27 mouse cellular contexts compared by ENCODE assay signal in the genomic region with DNA sequence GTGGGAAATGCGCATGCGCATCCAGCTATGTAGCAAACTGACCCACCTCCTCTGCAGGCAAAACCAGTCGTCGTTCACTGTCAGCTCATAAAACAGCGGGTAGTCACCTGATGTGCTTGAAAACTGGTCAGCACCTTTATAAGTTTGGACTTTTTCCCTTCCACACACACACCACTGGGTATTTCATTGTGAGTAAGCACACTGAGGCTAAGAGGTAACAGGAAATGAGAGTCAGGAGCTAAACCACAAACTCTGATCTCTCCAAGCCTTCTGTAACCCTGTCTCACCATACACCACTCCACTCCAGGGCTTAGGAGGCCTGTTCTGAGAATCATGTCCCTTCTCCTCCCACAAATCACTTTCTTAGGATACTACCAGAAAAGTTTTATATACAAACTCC. TPM values are rescaled to one million over a fixed set of nuclear protein-coding genes. Genes with fewer than 3 reads are reported as not detected.
"Had no signal": no experiment of that assay in that cellular context is flagged by ENCODE, and none has a peak within 500 bp of the region (broad histone marks: within the 10 kb centered on the region; RNA-seq: fewer than 3 reads in every experiment).

No protein-coding gene starts in this region.

- H3K9ac ChIP-seq: kidney, embryonic 15.5 days; limb, embryonic 12.5 days; limb, embryonic 15.5 days; liver, embryonic 12.5 days; liver, embryonic 15.5 days; lung, embryonic 14.5 days; stomach, embryonic 15.5 days had no signal

- H3K36me3 ChIP-seq: stomach, embryonic 15.5 days had no signal

- DNase-seq: kidney, adult 8-10 months; kidney, postnatal 10 days; kidney, postnatal 36 days; layer of hippocampus, postnatal 36 days; left cerebral cortex, postnatal 4 days; lung, embryonic 14.5 days; midbrain, embryonic 14.5 days; right cerebral cortex, postnatal 14 days; right cerebral cortex, postnatal 4 days; thymus, postnatal 25 days had no signal

- H3K4me3 ChIP-seq: kidney, embryonic 15.5 days; left cerebral cortex, adult 2 months; limb, embryonic 12.5 days; limb, embryonic 15.5 days; liver, embryonic 12.5 days; liver, embryonic 15.5 days; stomach, embryonic 15.5 days had no signal

- H3K9me3 ChIP-seq: kidney, embryonic 15.5 days; limb, embryonic 12.5 days; limb, embryonic 15.5 days; liver, embryonic 12.5 days; liver, embryonic 15.5 days; stomach, embryonic 15.5 days had no signal

- H3K27ac ChIP-seq: kidney, embryonic 15.5 days; left cerebral cortex, adult 2 months; limb, embryonic 12.5 days; limb, embryonic 15.5 days; liver, embryonic 12.5 days; liver, embryonic 15.5 days; macrophage; stomach, embryonic 15.5 days had no signal

- H3K27me3 ChIP-seq: kidney, embryonic 15.5 days; limb, embryonic 12.5 days; limb, embryonic 15.5 days; liver, embryonic 12.5 days; liver, embryonic 15.5 days; stomach, embryonic 15.5 days had no signal

- H3K4me2 ChIP-seq: kidney, embryonic 15.5 days; limb, embryonic 12.5 days; limb, embryonic 15.5 days; liver, embryonic 12.5 days; liver, embryonic 15.5 days; lung, embryonic 14.5 days; midbrain, embryonic 11.5 days; stomach, embryonic 15.5 days had no signal

- ATAC-seq: liver, embryonic 12.5 days; lung, postnatal 0 days had no signal

RNA-seq across cellular contexts. Expression of gene Il18, which starts 29.0 kb away (rescaled TPM):
- total RNA-seq: megakaryocyte-erythroid progenitor cell, adult 5-6 weeks had no signal

RNA-seq across cellular contexts. Expression of gene Plet1, which starts 31.3 kb away (rescaled TPM):
- total RNA-seq: layer of hippocampus, postnatal 36 days; left cerebral cortex, adult 2 months; left cerebral cortex, postnatal 14 days; left cerebral cortex, postnatal 4 days; megakaryocyte-erythroid progenitor cell, adult 5-6 weeks had no signal
- polyA plus RNA-seq: macrophage had no signal

RNA-seq across cellular contexts. Expression of gene Tex12, which starts 35.5 kb away (rescaled TPM):
- total RNA-seq: layer of hippocampus, adult 8-10 months; layer of hippocampus, postnatal 10 days; layer of hippocampus, postnatal 36 days; left cerebral cortex, adult 2 months; left cerebral cortex, postnatal 14 days; left cerebral cortex, postnatal 4 days; megakaryocyte-erythroid progenitor cell, adult 5-6 weeks; midbrain, postnatal 0 days had no signal
- polyA plus RNA-seq: limb, embryonic 12.5 days; limb, embryonic 15.5 days; liver, embryonic 12.5 days; liver, embryonic 15.5 days; lung, embryonic 14.5 days; lung, postnatal 0 days; macrophage; midbrain, postnatal 0 days; neural tube, embryonic 11.5 days; stomach, embryonic 15.5 days; thymus, postnatal 0 days had no signal
